Mouse (Mus musculus): Measurements from ENCODE around the gene Chrna7. TPM values are rescaled to one million over a fixed set of nuclear protein-coding genes. Genes with fewer than 3 reads are reported as not detected.

Chrna7 gene
- polyA plus RNA-seq, 1 experiment = 0.05 TPM

DNA sequence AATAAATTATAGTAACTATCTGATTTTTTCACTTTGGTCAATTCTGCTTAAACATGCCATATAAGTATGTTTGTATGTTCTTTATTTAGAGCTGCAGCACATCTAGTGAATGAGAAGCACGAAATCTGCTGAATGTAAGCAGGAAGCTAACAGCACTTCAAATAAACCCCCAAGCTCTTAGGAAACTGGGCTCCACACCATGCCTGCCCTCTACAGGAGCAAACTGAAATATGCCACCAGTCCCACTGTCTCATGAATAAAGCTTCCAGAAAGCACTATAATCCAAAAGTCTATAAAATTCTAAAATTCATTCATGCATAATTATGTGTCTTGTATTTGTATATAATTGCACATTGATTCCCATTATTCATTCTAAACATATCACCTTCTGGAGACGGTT, 5.2 kb downstream of the Chrna7 start:
- no peaks in the 10 kb centered on the region for H3K27me3 ChIP-seq (ENCODE audit: control insufficient read depth, insufficient read depth, low read length)
- WGBS = 52% methylated on average over 2 of the region's 2 CpGs
- TF ChIP-seq CTCF (IDR thresholded peaks at IDR 0.05; ENCODE audit: borderline replicate concordance, control insufficient read depth, extremely low read depth, insufficient read depth, low read length, poor library complexity) (no peak), POLR2A (IDR thresholded peaks at IDR 0.05; ENCODE audit: control insufficient read depth, extremely low read depth, insufficient read depth, low read length, poor library complexity) (no peak)
- H3K4me1 ChIP-seq (replicated peaks; ENCODE audit: control insufficient read depth, insufficient read depth, low read length) = no peaks in the 10 kb centered on the region
- no peak overlapping the region for H3K4me3 ChIP-seq (ENCODE audit: control insufficient read depth, insufficient read depth, low read length)
- H3K36me3 ChIP-seq (ENCODE audit: control insufficient read depth, insufficient read depth, low read length) = no peaks in the 10 kb centered on the region
- no peak for DNase-seq
- H3K27ac ChIP-seq (ENCODE audit: control insufficient read depth, insufficient read depth, low read length) = no peak overlapping the region

DNA sequence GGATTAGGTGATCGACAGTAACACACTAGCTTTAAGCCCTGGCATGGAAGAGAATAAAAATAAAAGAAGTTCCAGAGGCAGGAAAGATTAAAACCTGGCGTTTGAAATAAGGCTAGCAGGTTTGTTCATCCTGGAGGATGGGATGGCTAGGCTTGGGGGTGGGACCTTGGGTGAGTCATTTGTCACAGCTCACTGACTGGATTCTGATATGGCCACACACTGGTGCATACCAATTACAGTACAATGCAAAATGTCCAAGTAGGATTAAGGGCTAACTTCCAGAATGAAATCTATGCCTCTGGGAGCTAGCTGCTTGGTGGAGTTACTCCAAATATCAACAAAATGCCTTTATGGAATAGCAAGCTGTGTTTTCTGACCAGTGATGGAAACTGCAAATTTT, 16.8 kb downstream of the Chrna7 start:
- H3K27ac ChIP-seq (ENCODE audit: control insufficient read depth, insufficient read depth, low read length) = no peak overlapping the region
- no peaks in the 10 kb centered on the region for H3K36me3 ChIP-seq (ENCODE audit: control insufficient read depth, insufficient read depth, low read length)
- H3K27me3 ChIP-seq (ENCODE audit: control insufficient read depth, insufficient read depth, low read length) = no peaks in the 10 kb centered on the region
- TF ChIP-seq CTCF (IDR thresholded peaks at IDR 0.05; ENCODE audit: borderline replicate concordance, control insufficient read depth, extremely low read depth, insufficient read depth, low read length, poor library complexity) (no peak), POLR2A (IDR thresholded peaks at IDR 0.05; ENCODE audit: control insufficient read depth, extremely low read depth, insufficient read depth, low read length, poor library complexity) (no peak)
- H3K4me3 ChIP-seq (ENCODE audit: control insufficient read depth, insufficient read depth, low read length) = no peak overlapping the region
- no peaks in the 10 kb centered on the region for H3K4me1 ChIP-seq (replicated peaks; ENCODE audit: control insufficient read depth, insufficient read depth, low read length)
- 76% methylated on average over 2 of the region's 2 CpGs for WGBS
- DNase-seq = no peak

DNA sequence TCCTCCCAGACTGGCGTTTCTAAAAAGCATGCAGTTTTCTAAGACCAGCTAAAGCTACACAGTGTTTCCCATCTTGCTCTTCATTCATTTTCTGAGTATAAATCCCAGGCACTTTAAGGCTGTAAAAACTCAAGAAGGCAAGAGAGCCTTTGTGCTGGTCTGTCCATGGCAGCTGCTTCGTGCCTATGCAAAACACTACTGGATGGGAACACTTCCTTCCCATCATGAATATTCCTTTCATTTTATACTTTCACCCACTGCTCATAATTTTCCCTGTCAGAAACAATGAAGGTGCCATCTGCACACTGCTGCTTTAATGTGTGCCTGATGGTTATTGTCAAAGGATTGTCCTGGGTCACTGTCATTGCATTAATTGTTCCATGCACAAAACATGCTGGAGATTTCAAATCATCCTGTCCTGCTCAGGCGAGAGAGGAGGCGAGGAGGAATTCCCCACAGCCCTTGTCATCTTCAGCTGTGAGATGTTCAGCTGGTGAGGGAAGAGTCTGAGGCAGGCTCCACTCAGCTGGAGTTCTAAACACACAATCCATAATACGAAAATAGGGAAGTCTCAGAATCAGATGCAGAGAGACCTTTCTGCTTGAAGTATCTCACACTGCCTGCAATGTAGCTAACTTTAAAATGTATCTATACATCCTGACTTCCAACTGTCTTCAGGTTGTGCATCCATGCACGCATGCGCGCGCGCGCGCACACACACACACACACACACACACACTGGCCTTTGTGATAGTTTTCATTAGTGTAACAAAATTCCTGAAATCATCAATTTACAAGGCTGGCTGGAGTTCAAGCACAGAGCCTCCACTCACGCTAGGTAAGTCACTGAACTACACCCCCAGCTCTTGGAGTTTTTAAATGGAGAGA, 22.5 kb downstream of the Chrna7 start:
- DNase-seq = no peak
- 88% methylated on average over 13 of the region's 13 CpGs for WGBS

DNA sequence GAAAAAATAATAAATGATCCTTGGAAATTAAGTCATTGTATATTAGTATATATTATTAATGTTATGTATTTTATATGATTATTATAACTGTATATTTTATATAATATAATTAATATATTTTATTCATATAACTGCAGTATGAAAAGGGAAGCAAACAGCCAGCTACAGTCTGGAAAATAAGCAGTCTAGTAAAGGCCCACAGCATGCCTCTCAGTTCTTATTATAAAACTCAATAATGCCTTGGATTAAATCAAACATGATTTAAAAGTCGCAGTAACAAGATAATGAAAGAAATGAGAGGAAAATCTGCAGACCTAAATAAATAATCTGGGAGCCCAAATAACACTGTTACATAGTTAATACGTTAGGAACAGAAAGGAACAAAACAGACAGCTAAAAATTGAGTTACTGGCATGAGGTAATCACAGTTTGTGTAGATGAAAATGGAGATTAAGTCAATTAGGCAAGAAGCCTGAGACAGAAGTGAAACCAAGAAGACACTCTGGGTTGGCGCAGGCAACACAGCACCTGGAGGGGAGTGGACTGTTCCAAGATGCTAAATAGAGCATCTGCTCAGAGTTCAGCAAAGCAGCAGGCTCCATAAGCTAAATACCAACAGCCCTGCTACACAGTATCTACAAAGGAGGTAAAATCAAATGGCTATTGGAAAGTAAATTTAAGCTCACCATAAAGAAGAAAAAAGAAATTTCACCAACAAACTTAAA, 42.1 kb downstream of the Chrna7 start:
- Histone ChIP-seq H3K36me3 (ENCODE audit: control insufficient read depth, insufficient read depth, low read length) (no peaks in the 10 kb centered on the region), H3K4me3 (ENCODE audit: control insufficient read depth, insufficient read depth, low read length) (no peak overlapping the region), H3K4me1 (replicated peaks; ENCODE audit: control insufficient read depth, insufficient read depth, low read length) (no peaks in the 10 kb centered on the region), H3K27ac (ENCODE audit: control insufficient read depth, insufficient read depth, low read length) (no peak overlapping the region), H3K27me3 (ENCODE audit: control insufficient read depth, insufficient read depth, low read length) (no peaks in the 10 kb centered on the region)
- TF ChIP-seq POLR2A (IDR thresholded peaks at IDR 0.05; ENCODE audit: control insufficient read depth, extremely low read depth, insufficient read depth, low read length, poor library complexity) = no peak
- TF ChIP-seq CTCF (IDR thresholded peaks at IDR 0.05; ENCODE audit: borderline replicate concordance, control insufficient read depth, extremely low read depth, insufficient read depth, low read length, poor library complexity) = no peak
- DNase-seq = no peak
- WGBS = 79% methylated on average over 3 of the region's 3 CpGs

More for the DNA sequence above, 22.5 kb downstream of the Chrna7 start:
- Histone ChIP-seq H3K4me3 (ENCODE audit: control insufficient read depth, insufficient read depth, low read length) (no peak overlapping the region), H3K27ac (ENCODE audit: control insufficient read depth, insufficient read depth, low read length) (no peak overlapping the region), H3K36me3 (ENCODE audit: control insufficient read depth, insufficient read depth, low read length) (no peaks in the 10 kb centered on the region), H3K4me1 (replicated peaks; ENCODE audit: control insufficient read depth, insufficient read depth, low read length) (no peaks in the 10 kb centered on the region), H3K27me3 (ENCODE audit: control insufficient read depth, insufficient read depth, low read length) (no peaks in the 10 kb centered on the region)
- TF ChIP-seq CTCF (IDR thresholded peaks at IDR 0.05; ENCODE audit: borderline replicate concordance, control insufficient read depth, extremely low read depth, insufficient read depth, low read length, poor library complexity) (no peak), POLR2A (IDR thresholded peaks at IDR 0.05; ENCODE audit: control insufficient read depth, extremely low read depth, insufficient read depth, low read length, poor library complexity) (no peak)

DNA sequence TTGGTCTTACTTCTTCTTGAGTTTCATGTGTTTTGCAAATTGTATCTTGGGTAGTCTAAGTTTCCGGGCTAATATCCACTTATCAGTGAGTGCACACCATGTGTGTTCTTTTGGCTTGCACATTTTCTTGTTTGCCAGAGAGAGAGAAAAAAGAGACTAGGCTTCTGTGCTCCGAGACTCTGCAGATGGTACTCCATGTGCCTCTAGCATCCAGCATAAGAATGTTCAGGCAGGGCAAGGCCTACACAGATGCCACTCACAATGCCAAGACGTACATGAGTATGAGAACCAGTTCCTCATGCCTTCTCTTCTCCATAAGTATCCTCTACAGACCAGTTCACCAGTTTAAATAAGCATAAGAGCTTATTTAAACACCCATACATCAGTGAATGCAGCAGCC, 47.8 kb downstream of the Chrna7 start:
- H3K4me1 ChIP-seq (replicated peaks; ENCODE audit: control insufficient read depth, insufficient read depth, low read length) = no peaks in the 10 kb centered on the region
- no peak overlapping the region for H3K4me3 ChIP-seq (ENCODE audit: control insufficient read depth, insufficient read depth, low read length)
- no peak overlapping the region for H3K27ac ChIP-seq (ENCODE audit: control insufficient read depth, insufficient read depth, low read length)
- TF ChIP-seq POLR2A (IDR thresholded peaks at IDR 0.05; ENCODE audit: control insufficient read depth, extremely low read depth, insufficient read depth, low read length, poor library complexity) = no peak
- TF ChIP-seq CTCF (IDR thresholded peaks at IDR 0.05; ENCODE audit: borderline replicate concordance, control insufficient read depth, extremely low read depth, insufficient read depth, low read length, poor library complexity) = no peak
- no peaks in the 10 kb centered on the region for H3K36me3 ChIP-seq (ENCODE audit: control insufficient read depth, insufficient read depth, low read length)
- no peaks in the 10 kb centered on the region for H3K27me3 ChIP-seq (ENCODE audit: control insufficient read depth, insufficient read depth, low read length)
- DNase-seq = no peak
- 87% methylated on average over 3 of the region's 3 CpGs for WGBS

DNA sequence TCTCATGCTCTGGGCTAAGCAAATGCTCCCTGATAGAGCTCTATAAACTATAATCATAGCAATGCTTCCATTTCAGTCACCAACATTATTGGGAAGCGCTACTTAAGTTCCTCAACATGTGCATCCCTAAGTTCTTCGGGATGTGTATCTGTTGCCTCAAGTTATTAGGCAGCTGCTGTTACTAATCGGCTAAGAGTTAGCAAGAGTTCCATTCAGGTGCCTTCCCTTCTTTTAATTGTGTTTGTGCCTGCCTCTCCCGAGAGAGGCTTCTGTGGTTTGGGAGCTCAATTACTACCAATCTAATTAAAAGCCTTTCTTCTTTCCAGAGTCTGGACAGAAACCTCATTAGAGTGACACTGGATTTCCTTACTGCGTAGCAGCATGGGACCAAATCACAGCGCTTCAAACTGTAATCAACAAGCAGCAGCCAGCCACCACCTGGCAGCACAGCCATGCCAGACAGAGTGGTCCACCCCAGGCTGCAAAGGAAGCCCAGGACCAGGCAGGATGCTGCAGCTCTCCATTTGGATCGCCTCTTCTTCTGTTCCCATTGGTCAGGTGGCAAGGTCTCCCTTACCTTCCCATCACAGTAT, 50.0 kb downstream of the Chrna7 start:
- H3K4me3 ChIP-seq (ENCODE audit: control insufficient read depth, insufficient read depth, low read length) = no peak overlapping the region
- no peaks in the 10 kb centered on the region for H3K4me1 ChIP-seq (replicated peaks; ENCODE audit: control insufficient read depth, insufficient read depth, low read length)
- H3K27me3 ChIP-seq (ENCODE audit: control insufficient read depth, insufficient read depth, low read length) = no peaks in the 10 kb centered on the region
- no peak for DNase-seq
- TF ChIP-seq POLR2A (IDR thresholded peaks at IDR 0.05; ENCODE audit: control insufficient read depth, extremely low read depth, insufficient read depth, low read length, poor library complexity) (no peak), CTCF (IDR thresholded peaks at IDR 0.05; ENCODE audit: borderline replicate concordance, control insufficient read depth, extremely low read depth, insufficient read depth, low read length, poor library complexity) (no peak)
- WGBS = 84% methylated on average over 7 of the region's 7 CpGs
- no peaks in the 10 kb centered on the region for H3K36me3 ChIP-seq (ENCODE audit: control insufficient read depth, insufficient read depth, low read length)
- no peak overlapping the region for H3K27ac ChIP-seq (ENCODE audit: control insufficient read depth, insufficient read depth, low read length)
